Mouse (Mus musculus) liver, embryonic 13.5 days (tissue): Measurements from ENCODE around the gene Tmem200b. TPM values are rescaled to one million over a fixed set of nuclear protein-coding genes. Genes with fewer than 3 reads are reported as not detected.
A peak's percentile ranks its signal among the peaks of the same experiment; 100 is the strongest.

Source experiments
- ATAC-seq: fragments of 200-750 bp; cut with Nextera tagmentation; 2 replicates; pipeline ENCODE4 v1.8.0; 2017; ENCODE audit warnings: low read depth, mild to moderate bottlenecking, moderate number of reproducible peaks, moderate library complexity
- DNase-seq: peaks from one replicate; pipeline ENCODE4 v3.0.0; 2022
- H3K27ac ChIP-seq: fragments of 300-500 bp; sonication (generic); 2 replicates; pipeline ENCODE4 v1.5.1; 2015; ENCODE audit warnings: moderate library complexity, mild to moderate bottlenecking, inconsistent platforms
- H3K27me3 ChIP-seq: fragments of 300-500 bp; sonication (generic); 2 replicates; pipeline ENCODE4 v1.6.1; 2015; ENCODE audit warnings: mild to moderate bottlenecking, inconsistent platforms
- H3K36me3 ChIP-seq: fragments of 300-500 bp; sonication (generic); 2 replicates; pipeline ENCODE4 v1.6.1; 2015; ENCODE audit warnings: mild to moderate bottlenecking, inconsistent platforms
- H3K4me1 ChIP-seq: fragments of 300-500 bp; sonication (generic); replicated peaks from 2 replicates; pipeline ENCODE4 v1.6.1; 2015; ENCODE audit warnings: inconsistent platforms
- H3K4me2 ChIP-seq: fragments of 300-500 bp; sonication (generic); 2 replicates; pipeline ENCODE4 v1.6.1; 2015; ENCODE audit warnings: inconsistent platforms, mild to moderate bottlenecking, moderate library complexity
- H3K4me3 ChIP-seq: fragments of 300-500 bp; sonication (generic); replicated peaks from 2 replicates; pipeline ENCODE4 v1.5.1; 2015; ENCODE audit warnings: mild to moderate bottlenecking, inconsistent platforms
- H3K9ac ChIP-seq: fragments of 300-500 bp; sonication (generic); 2 replicates; pipeline ENCODE4 v1.6.1; 2015; ENCODE audit warnings: mild to moderate bottlenecking, inconsistent platforms
- H3K9me3 ChIP-seq: fragments of 300-500 bp; sonication (generic); replicated peaks from 2 replicates; pipeline ENCODE4 v1.6.1; 2016; ENCODE audit warnings: inconsistent platforms
- WGBS: fragments of 180-500 bp; shearing (Covaris S2); methylation state at CpG from one replicate; pipeline ENCODE4 v1.1.7; 2015; ENCODE audit not compliant: insufficient replicate concordance; 5-methylcytosine and 5-hydroxymethylcytosine counted together
- polyA plus RNA-seq: library from polyadenylated mRNA; unstranded; fragments of >200 nt; fragmentation: Nextera tagmentation; extraction: Ambion mirVana; gene quantifications from 2 replicates; pipeline ENCODE4 v1.2.1, GENCODE M21; 2015

Gene Tmem200b
- polyA plus RNA-seq = 0.15 and 0.25 TPM in 2 replicates

DNA sequence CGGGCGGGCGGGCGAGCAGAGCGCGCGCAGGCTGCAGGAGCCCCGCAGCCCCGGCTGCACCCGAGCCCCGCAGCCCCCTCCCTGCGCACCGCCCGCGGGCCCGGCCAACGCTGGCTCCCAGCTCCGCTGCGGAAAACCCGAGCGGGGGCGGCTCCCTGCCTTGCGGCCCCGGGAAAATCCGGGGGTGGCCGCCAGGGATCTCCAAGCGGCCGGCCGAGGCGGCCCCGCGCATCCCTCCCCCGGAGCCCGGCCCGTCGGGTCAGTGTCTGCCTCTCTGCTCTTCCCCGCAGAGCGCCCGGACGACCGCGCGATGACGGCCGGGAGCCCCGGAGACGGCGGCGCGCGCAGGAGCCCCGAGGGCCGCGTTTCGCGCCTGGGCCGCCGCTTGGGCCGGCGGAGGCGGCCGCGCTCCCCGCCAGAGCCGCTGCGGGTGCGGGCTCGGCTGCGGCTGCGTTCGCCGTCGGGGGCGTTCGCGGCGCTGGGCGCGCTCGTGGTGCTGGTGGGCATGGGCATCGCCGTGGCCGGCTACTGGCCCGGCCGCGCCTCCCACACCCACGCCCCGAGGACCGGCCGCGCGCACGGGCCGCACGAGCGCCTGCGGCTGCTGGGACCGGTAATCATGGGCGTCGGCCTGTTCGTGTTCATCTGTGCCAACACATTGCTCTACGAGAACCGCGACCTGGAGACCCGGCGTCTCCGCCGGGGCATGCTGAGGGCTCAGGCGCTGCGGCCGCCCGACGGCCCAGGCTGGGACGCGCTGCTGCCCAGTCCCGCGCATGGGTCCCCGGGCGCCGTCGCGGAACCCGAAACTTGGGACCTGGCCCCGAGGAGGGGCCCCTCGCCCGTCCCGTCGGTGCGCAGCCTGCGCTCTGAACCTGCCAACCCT is at the start of gene Tmem200b:
Tmem200b (plus strand) TSS at position 311 of the 886 bp plus-strand sequence.
- Histone ChIP-seq H3K4me1 (peaks cover 50% of the 10 kb centered on the region), H3K36me3 (peaks cover 52% of the 10 kb centered on the region), H3K4me3 (peak within 1 kb of the TSS; percentile 59), H3K9me3 (no peaks in the 10 kb centered on the region), H3K4me2 (peak within 1 kb of the TSS; percentile 71), H3K9ac (peak within 1 kb of the TSS; percentile 59), H3K27me3 (peaks cover 86% of the 10 kb centered on the region), H3K27ac (no peak within 1 kb of the TSS)
- DNase-seq (no peak), ATAC-seq (peak; percentile 39)
- 4% methylated on average over 109 of the region's 130 CpGs for WGBS

DNA sequence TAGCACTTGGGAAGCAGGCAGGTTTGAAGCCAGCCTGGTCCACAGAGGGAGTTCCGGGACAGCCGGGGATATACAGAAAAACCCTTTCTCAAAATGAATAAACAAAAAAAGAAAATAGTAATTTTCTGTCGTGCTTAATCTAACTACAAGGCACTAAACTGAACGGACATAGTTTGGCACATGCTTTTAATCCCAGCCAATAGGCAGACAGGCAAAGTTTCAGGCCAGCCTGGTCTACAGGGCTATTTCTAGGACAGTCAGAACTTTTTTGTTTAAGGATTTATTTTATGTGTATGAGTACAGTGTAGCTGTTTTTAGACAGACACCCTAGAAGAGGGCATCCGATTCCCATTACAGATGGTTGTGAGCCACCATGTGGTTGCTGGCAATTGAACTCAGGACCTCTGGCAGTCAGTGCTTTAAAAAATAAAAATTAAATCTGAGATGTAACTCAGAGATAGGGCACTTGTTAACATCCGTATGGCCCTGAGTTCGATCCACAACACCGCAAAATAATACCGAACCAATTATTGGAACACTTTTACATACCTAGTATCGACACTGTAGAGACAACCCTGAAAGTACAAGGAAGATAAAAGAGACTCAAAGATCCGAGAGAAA is 48.8 kb upstream of the Tmem200b start:
- peak overlapping the region; percentile 78 for H3K9ac ChIP-seq
- DNase-seq = no peak
- peaks cover 9% of the 10 kb centered on the region; the same call in 1 of the 2 replicates for H3K36me3 ChIP-seq
- 7% methylated on average over 11 of the region's 11 CpGs for WGBS
- peak overlapping the region; percentile 100 for H3K4me3 ChIP-seq
- ATAC-seq = 0 out of 2 replicates have a peak, but pooled peaks have one; percentile 8
- H3K27me3 ChIP-seq = no peaks in the 10 kb centered on the region
- H3K9me3 ChIP-seq = no peaks in the 10 kb centered on the region
- peak overlapping the region; percentile 83 for H3K4me2 ChIP-seq
- H3K4me1 ChIP-seq = peaks cover 67% of the 10 kb centered on the region
- H3K27ac ChIP-seq = peak overlapping the region; percentile 77

DNA sequence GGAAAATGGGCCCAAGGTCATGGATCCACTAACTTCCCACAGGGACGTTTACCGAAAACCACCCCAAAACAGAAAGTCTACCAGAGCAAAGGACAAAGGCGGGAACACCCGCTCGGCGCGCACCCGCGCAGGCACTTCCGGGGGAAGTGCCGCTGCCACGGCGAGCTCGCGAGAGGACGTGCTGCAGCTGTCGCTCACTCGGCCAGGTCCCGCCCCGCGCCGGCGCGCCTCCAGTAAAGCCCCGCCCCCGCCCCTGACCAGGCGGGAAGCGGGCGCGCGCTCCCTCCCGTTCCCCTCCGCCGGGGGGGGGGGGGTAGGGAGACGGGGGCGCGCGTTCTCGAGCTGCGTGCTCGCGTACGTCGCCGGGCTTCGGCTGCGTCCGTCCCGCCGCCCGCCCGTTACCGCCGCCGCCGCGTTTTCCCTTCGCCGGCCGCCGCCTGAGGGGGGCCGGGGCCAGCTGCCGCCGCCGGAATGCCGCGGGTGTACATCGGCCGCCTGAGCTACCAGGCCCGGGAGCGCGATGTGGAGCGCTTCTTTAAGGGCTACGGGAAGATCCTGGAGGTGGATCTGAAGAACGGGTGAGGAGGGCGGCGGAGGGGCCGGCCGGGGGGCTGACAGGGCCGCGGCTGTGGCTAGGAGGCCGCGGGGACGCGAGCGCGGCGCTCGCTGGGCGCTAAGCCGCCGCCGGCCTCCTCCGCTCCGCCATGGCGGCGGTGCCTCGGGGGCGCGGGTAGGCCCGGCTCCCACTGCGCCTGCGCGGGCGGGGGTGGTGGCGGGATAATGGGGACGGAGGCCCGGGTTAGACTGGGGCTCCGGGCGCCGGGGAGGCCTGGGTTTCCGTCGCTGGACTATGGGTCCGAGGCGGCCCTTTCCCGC is 48.0 kb upstream of the Tmem200b start, which contains the start of gene Srsf4:
Srsf4 (plus strand) TSS at position 325 of the 876 bp plus-strand sequence.
- peak; percentile 87 for DNase-seq
- Histone ChIP-seq H3K9ac (peak within 1 kb of the TSS; percentile 100), H3K4me1 (peaks cover 67% of the 10 kb centered on the region), H3K27ac (peak within 1 kb of the TSS; percentile 98), H3K4me2 (peak within 1 kb of the TSS; percentile 83), H3K27me3 (no peaks in the 10 kb centered on the region), H3K4me3 (peak within 1 kb of the TSS; percentile 100), H3K9me3 (no peaks in the 10 kb centered on the region), H3K36me3 (peaks cover 9% of the 10 kb centered on the region; the same call in 1 of the 2 replicates)
- peak; percentile 90 for ATAC-seq
- under 1% methylated on average over 97 of the region's 116 CpGs for WGBS

DNA sequence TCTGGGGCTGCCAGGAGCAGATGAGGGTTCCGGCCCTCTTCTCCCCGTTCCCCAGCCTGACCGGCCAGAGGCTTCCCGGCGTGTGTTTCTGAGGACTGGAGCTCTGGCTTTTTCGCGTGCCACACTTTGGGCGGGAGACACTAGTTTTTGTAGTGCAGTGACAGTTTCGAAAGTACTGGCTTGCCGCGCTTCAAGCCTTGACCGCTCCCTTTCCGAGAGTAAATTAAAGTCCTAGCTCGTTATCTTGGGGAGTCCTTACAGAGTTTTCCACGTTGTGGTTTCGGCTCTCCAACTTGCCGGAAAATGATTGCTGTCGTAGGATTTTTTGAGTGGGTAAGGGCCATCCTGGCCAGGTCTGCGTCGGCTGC is 47.4 kb upstream of the Tmem200b start:
- Histone ChIP-seq H3K4me3 (peak overlapping the region; percentile 100), H3K36me3 (peaks cover 6% of the 10 kb centered on the region; the same call in 1 of the 2 replicates), H3K27me3 (no peaks in the 10 kb centered on the region), H3K9ac (peak overlapping the region; percentile 100), H3K4me2 (peak overlapping the region; percentile 83), H3K27ac (peak overlapping the region; percentile 98), H3K4me1 (peaks cover 62% of the 10 kb centered on the region), H3K9me3 (no peaks in the 10 kb centered on the region)
- no peak for DNase-seq
- peak; percentile 19 for ATAC-seq
- WGBS = under 1% methylated on average over 20 of the region's 20 CpGs

DNA sequence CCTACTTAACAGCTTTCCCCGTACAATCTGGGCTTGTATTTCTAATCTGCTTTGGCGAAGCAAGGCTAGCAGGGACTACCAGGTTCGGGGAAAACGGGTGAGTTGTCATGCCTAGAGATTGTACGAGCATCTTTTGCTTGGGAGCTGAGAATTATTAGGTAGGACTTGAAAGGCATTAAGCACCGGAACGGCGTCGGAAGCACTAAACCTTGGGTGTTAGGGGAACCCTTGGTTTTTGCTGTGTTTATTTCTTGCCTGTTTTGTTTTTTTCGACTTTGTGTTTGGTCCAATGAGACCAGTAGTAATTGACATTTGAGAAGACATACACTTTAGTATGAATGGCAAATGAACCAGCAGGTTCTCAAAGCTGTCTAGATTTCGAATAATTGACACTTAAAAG is 47.0 kb upstream of the Tmem200b start:
- Histone ChIP-seq H3K9me3 (no peaks in the 10 kb centered on the region), H3K36me3 (peaks cover 4% of the 10 kb centered on the region; the same call in 1 of the 2 replicates), H3K9ac (peak overlapping the region; percentile 100), H3K27me3 (no peaks in the 10 kb centered on the region), H3K4me1 (peaks cover 62% of the 10 kb centered on the region), H3K4me2 (peak overlapping the region; percentile 83), H3K4me3 (peak overlapping the region; percentile 100), H3K27ac (peak overlapping the region; percentile 98)
- WGBS = 2% methylated on average over 11 of the region's 11 CpGs
- ATAC-seq (no peak), DNase-seq (no peak)

DNA sequence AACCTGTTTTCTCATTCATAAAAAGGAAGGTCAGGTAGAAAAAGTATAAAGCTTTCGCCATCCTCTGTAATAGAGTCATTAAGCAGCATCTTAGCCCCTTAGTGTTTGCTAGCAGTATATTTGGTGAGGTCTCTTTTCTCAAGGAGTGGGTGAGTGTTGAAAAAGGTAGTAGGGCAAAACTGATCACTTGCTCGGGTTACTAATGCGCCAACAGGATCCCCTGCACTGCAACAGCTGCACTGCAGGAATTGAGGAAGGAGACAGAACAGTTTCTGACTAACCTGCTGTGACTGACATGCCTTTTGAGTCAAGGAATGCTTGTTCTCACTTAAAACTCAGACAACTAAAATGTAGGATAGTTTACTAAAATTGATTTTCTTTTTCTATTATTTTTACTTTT is 46.3 kb upstream of the Tmem200b start:
- Histone ChIP-seq H3K9me3 (no peaks in the 10 kb centered on the region), H3K27me3 (no peaks in the 10 kb centered on the region), H3K4me3 (peak overlapping the region; percentile 100), H3K36me3 (peaks cover 3% of the 10 kb centered on the region; the same call in 1 of the 2 replicates), H3K4me2 (peak overlapping the region; percentile 83), H3K27ac (0 out of 2 replicates have a peak overlapping the region, but pooled peaks have one; percentile 98), H3K9ac (peak overlapping the region; percentile 100), H3K4me1 (peaks cover 61% of the 10 kb centered on the region)
- ATAC-seq = no peak
- WGBS = 33% methylated on average over 3 of the region's 3 CpGs
- DNase-seq = no peak

DNA sequence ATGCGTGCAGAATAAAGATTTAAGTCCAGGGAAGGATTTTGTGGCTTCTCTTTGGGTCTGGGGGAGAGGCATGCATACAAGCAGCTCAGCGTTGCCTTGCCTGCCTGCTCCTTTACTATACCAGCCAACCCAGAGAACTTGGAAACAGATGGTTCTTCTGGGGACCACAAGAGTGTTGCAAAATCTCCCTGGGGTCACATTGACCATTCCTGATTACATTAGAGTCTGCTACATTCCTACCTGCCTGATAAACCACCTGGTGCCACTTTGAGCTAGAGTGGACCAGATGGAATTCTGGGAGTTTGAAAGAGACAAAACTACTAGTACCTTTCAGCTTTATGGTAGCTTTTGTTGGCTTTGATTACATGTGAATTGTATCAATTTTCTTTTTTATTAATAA is 44.7 kb upstream of the Tmem200b start:
- peak overlapping the region; percentile 83 for H3K4me2 ChIP-seq
- no peaks in the 10 kb centered on the region for H3K9me3 ChIP-seq
- H3K4me1 ChIP-seq = peaks cover 62% of the 10 kb centered on the region
- H3K36me3 ChIP-seq = peaks cover 3% of the 10 kb centered on the region; the same call in 1 of the 2 replicates
- WGBS = 64% methylated on average over 2 of the region's 2 CpGs
- DNase-seq (no peak), ATAC-seq (no peak)
- H3K4me3 ChIP-seq = peak overlapping the region; percentile 100
- peak overlapping the region; percentile 34; the same call in 1 of the 2 replicates for H3K9ac ChIP-seq
- no peaks in the 10 kb centered on the region for H3K27me3 ChIP-seq
- no peak overlapping the region for H3K27ac ChIP-seq

DNA sequence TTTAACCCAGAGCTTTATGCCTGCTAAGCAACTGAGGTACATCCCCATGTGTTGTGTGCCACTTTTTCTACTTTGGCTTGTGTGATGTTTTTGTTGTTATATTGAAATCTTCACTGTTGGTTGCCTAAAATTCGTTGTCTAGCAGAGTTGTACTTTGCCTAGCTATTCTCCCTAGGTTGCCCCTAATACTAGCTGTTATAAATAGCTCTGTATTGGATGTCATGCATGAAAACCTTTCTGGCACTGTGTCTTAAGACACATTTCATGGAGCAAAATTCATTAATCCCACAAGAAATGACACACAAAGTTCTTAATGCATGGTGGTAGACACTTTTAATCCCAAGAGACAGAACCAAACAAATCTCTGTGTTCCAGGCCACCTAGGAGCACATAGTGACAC is 41.9 kb upstream of the Tmem200b start:
- ATAC-seq = no peak
- Histone ChIP-seq H3K9me3 (no peaks in the 10 kb centered on the region), H3K4me1 (peaks cover 78% of the 10 kb centered on the region), H3K4me2 (no peak overlapping the region), H3K9ac (no peak overlapping the region), H3K4me3 (no peak overlapping the region), H3K27ac (no peak overlapping the region), H3K36me3 (peaks cover 11% of the 10 kb centered on the region), H3K27me3 (no peaks in the 10 kb centered on the region)
- 71% methylated on average over 1 of the region's 1 CpGs for WGBS
- no peak for DNase-seq

DNA sequence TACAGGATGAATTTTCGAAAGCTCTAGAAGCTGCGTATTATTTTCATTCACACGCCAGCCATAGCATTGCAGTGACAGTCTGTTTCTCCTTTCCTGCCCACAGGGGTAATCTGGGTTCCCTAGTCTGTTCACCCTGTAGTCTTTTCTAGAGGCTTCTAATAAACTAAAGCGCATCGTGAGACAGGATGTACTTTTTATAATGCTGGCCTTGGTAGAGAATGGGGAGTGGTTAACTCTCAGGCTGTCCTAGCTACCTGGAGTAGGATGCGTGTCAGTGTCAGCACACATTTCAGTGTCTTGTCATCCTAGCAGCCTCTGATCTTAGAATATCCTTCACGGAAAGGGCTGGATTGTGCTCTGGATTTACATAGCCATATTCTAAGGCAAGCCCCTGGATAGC is 40.3 kb upstream of the Tmem200b start:
- Histone ChIP-seq H3K9ac (no peak overlapping the region), H3K4me1 (peaks cover 73% of the 10 kb centered on the region), H3K9me3 (no peaks in the 10 kb centered on the region), H3K4me2 (no peak overlapping the region), H3K27ac (no peak overlapping the region), H3K36me3 (peaks cover 25% of the 10 kb centered on the region), H3K4me3 (no peak overlapping the region), H3K27me3 (no peaks in the 10 kb centered on the region)
- ATAC-seq (no peak), DNase-seq (no peak)
- 85% methylated on average over 7 of the region's 7 CpGs for WGBS

DNA sequence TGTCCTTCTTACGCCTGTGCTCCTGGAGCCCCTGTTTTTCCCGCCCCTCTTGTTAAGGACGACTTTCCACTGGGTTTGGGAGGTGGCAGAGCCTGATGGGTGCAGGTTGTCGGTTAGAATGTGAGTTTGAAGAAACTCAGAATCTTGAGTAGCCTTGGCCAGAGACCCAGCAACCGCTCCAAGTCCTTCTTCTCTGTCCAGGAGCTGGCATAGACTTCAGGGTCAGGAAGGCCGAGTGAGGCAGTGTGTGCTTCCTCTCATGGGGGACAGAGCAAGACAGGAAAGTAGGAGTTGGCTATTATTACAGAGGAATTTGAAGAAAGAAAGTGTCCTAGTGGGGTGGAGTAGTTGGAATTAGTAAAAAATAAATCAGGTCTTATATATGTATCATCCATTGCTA is 38.0 kb upstream of the Tmem200b start:
- Histone ChIP-seq H3K4me2 (no peak overlapping the region), H3K27ac (no peak overlapping the region), H3K27me3 (no peaks in the 10 kb centered on the region), H3K9ac (no peak overlapping the region), H3K36me3 (peaks cover 43% of the 10 kb centered on the region), H3K4me3 (no peak overlapping the region), H3K9me3 (no peaks in the 10 kb centered on the region), H3K4me1 (peaks cover 74% of the 10 kb centered on the region)
- ATAC-seq = no peak
- WGBS = 76% methylated on average over 6 of the region's 6 CpGs
- DNase-seq = no peak
